Mouse (Mus musculus) myocyte (in vitro differentiated cells): Measurements from ENCODE around the gene Dyrk3.

Source experiments
- MYOD1 ChIP-seq, 3 experiments: IDR thresholded peaks; one replicate each; pipeline ENCODE4 v1.6.1; 2011; ENCODE audit warnings: control low read depth in 2 of 3, low read depth in 2 of 3, mild to moderate bottlenecking in 2 of 3, moderate library complexity in 1 of 3; ENCODE audit not compliant: insufficient read length in 2 of 3, control insufficient read depth in 1 of 3
- MYOG ChIP-seq, 3 experiments: IDR thresholded peaks; one replicate each; pipeline ENCODE4 v1.6.1; 2011; ENCODE audit warnings: control low read depth in 2 of 3, low read depth in 2 of 3, mild to moderate bottlenecking in 2 of 3; ENCODE audit not compliant: insufficient read length in 2 of 3, control insufficient read depth in 1 of 3, insufficient read depth in 1 of 3
- POLR2A ChIP-seq: IDR thresholded peaks from one replicate; pipeline ENCODE4 v1.6.1; 2011; ENCODE audit warnings: low read depth, mild to moderate bottlenecking, control low read depth, moderate library complexity; ENCODE audit not compliant: insufficient read length
- POLR2AphosphoS2 ChIP-seq: IDR thresholded peaks from one replicate; pipeline ENCODE4 v1.6.1; 2011; ENCODE audit warnings: low read depth, control low read depth; ENCODE audit not compliant: insufficient read length
- TCF12 ChIP-seq: IDR thresholded peaks from one replicate; pipeline ENCODE4 v1.6.1; 2011; ENCODE audit warnings: mild to moderate bottlenecking, control low read depth; ENCODE audit not compliant: poor library complexity, insufficient read depth, severe bottlenecking
- USF1 ChIP-seq: IDR thresholded peaks from one replicate; pipeline ENCODE4 v1.6.1; 2011; ENCODE audit warnings: low read depth, mild to moderate bottlenecking, control low read depth, moderate library complexity

DNA sequence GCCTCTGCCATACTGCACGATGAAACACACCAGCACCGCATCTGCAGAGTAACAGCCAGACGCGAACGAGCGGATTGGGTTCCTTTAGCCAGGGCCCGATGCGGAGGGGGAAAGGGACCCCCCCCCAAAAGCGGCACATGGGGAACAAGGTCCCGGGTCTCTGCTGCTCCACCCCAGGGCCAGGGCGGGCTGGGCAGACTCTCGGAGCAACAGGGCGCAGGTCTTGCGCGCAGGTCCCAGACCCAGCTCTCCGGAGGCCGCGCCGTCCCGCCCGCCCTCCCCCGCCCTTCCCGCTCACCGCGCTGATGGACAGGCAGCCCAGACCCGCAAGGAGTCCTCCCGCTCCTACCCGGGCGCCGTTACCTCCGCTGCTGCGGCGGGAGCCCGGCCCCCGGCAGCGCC is 422 bp downstream of the Dyrk3 start:
- no peak for TF ChIP-seq USF1
- TF ChIP-seq POLR2A = no peak
- TF ChIP-seq TCF12 = no peak
- TF ChIP-seq MYOD1 (IDR thresholded peaks at IDR 0.05; ENCODE audit: control insufficient read depth in 1 of 3, insufficient read length in 2 of 3, low read depth in 2 of 3) = no peak
- no peak for TF ChIP-seq POLR2AphosphoS2
- TF ChIP-seq MYOG (IDR thresholded peaks at IDR 0.05; ENCODE audit: control insufficient read depth in 1 of 3, insufficient read depth in 1 of 3, insufficient read length in 2 of 3, low read depth in 2 of 3) = no peak
